Mouse (Mus musculus): ENCODE measurements at regions not wholly inside any gene's neighbourhood (a gene's known extent, or its start where the extent isn't known, plus 50 kb on each side); places are given as distances from the start of the nearest gene placed in this dataset.

DNA sequence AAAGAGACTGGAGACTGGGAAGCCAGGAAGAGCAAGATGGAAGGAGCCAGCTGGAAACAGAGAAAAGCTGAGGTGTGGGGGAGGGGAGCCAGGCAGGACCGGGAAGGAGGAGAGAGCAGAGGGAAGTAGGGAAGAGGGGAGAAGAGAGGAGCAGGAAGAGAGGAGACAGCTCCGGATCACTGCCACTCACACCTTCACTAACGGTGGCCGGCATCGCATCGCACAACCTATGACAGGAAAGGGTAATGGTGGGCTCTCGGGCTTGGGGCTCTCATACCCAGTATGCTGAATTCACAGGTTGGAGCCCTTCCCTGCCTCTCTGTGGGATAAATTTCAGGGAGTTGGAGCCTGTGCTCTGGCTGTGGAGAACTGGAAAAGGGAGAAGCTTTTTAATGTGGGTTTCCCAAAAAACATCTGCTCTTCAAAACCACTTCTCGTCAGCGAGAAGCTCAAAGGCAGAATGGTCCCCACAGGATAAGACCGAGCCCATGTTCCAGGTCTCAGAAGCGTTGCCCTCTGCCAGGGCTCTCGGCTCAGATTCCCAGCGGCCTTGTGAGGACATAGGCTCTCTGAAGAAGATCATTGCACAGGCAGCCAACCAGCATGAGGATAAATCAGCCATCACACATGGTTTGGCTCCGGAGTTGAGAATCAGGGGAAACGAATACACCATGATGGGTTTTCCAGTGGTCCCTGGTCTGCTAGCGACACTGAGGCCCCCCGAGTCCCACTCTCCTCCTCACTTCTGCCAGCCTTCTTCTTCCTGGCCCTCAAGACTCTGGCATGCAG lies 53.8 kb upstream of the Coro2b start:
- DNase-seq (ENCODE audit: extremely low read depth, low read depth), result no peak

DNA sequence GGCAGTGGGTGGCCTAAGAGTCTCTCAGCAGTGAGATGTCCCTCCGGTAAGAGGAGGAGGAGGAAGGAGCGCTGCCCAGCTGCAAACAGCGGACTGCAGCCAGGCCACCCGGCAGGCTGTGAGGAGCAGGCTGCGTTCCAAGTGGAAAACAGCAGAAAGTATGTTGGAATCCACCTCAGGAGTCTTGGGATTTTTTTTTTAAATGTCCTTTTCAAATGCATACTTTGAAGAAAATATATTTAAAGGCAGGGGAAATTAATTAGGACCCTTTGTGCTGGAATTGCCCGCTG lies 54.3 kb upstream of the Coro2b start:
- DNase-seq (ENCODE audit: extremely low read depth, low read depth), result no peak

DNA sequence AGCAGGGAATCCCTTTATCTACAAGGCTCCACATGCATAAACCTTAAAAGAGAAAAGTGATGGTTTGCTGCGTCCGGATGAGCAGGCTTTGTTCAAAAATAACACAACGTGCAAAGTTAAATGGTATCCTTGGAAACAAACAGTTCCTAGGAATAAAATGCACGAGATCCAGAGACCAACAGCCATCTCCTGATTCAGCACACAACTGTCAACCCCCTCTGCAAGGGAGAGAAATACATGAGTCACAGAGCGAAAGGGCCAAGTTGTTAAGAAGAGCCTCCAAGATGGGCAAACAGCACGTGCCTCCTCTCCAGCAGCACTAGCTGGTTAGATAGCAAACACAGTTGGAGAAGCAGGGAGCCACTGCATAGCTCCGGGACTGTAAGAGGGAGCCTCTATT lies 61.2 kb upstream of the Coro2b start:
- DNase-seq (ENCODE audit: extremely low read depth, low read depth), result no peak

DNA sequence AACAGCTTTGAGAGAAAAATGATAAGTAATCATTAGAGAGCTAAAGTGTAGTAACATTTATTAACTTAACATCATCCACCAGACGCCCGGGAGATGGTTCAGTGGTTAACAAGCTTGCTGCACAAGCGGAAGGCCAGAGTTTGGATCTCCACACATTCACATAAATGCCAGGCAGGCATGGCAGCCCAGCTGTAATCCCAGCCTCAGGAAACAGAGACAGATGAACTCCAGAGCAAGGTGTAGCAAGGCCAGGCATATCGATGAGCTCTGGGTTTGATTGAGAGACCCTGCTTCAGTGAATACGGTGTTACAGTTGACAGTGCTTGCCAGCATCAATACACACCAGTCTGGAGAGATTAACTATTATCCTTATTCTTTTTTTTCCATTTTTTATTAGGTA lies 62.1 kb upstream of the Coro2b start:
- DNase-seq (ENCODE audit: extremely low read depth, low read depth), result no peak

DNA sequence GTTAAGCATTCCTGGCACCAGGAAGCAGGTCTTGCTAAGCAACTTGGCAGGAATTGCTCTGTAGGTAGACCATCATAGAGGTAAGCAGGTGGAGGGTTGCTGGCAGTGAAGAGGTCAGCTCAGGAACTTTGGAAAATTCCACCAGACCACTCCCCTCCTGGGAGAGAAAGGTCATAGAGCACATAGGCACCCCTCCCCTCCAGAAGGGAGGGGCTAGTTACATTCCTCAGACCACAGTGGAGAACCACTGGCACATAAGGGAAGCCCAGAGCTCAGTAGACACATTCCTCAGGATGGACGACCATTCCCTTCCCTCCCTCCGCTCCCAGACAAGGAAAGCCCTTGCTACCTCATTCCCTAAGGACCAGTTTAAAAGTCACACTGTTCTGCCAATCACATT lies 67.1 kb upstream of the Itga11 start:
- no peak for DNase-seq (ENCODE audit: extremely low read depth, low read depth)

DNA sequence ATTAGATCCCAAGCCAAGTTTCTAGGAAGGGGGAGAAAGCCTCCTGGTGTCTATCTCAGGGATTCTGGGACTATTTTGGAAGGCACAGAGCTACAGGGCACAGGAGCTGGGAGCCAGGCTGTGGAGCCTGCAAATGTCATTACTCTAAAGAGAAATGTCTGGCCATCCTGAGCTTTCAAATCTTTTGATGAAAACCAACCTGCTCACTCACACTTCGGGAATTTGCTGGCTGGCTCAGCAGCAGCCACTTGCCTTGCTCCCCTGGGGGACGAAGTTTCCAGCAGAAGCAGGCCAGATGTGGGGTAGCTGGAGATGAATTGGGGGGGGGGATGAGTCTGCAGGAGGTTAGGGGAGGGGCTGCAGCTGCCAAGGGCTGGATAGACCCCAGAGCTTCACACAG lies 66.2 kb upstream of the Itga11 start:
- no peak for DNase-seq (ENCODE audit: extremely low read depth, low read depth)

DNA sequence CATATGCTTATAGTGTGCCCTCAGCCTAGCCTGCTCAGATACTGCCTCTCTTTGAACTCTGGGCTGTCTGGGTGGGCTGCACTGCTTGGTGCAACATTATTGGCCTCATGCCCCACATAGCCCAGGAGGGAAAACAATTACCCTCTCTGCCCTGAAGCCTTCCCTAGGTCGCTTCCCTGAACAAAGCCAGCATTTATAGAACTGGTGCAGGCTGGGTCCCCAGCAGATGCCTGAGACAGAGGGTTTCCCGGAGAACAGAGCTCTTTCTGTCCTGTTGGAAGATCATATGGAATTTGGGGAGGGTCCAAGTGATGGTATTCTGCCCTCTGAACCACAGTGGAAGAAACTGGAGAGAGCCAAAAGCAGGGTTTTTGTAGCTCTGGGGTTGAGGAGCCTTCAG lies 64.6 kb upstream of the Itga11 start:
- no peak for DNase-seq (ENCODE audit: extremely low read depth, low read depth)

DNA sequence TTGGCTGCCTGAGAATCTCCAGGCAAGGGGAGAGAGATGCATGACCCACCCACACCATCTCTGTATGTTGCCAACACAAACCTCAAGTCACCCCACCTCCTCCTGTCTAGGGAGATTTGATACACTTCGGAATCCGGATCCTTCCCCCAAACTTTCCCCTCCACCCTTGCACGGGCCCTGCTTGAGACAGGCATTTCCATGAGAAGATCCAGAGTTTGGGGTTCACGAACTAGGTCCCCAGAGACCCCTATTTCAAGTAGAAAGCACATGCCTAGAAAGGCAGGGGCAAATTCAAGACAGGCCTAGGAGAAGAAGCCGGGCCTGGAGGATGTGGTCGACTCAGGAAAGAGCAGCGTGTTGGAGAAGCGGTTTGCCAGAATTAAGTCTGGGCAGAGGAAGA lies 63.8 kb upstream of the Itga11 start:
- no peak for DNase-seq (ENCODE audit: extremely low read depth, low read depth)

DNA sequence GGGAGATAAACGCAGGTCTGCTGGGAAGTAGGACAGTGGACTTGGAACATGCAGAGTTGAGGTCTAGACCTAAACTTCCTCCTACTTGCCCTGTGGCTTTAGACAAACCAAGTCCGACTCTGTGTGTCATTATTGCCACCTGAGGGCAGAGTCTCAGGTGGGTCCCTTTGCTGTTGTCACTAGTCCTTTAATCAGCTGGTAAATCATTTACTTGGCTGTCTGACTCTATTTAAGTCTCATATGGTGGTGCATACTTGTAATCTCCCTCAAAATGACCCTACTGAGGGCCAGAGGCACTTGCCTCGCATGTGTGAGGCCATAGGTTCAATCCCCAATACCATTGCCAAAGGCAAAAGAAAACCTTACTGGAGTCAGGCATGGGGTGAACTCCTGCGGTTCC lies 62.7 kb upstream of the Itga11 start:
- no peak for DNase-seq (ENCODE audit: extremely low read depth, low read depth)

DNA sequence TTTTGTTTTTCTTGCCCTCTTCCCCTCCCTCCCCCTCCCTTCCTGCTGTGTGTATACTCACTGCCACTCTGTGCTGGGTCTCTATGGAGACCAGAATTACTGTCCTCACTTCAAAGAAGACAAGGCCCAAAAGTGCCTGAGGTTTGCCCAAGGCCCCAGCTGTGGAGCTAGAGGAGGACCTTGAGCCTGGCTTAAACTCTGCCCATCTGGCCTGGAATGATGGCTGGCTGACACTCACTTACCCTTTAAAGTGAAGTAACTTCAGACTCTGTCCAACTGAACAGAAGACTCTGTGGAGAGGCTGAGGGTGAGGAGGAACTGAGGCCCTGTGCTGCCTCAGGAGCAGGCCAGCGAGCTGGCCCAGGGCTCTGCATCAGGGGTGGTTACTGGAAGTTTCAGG lies 61.8 kb upstream of the Itga11 start:
- DNase-seq (ENCODE audit: extremely low read depth, low read depth), result no peak

DNA sequence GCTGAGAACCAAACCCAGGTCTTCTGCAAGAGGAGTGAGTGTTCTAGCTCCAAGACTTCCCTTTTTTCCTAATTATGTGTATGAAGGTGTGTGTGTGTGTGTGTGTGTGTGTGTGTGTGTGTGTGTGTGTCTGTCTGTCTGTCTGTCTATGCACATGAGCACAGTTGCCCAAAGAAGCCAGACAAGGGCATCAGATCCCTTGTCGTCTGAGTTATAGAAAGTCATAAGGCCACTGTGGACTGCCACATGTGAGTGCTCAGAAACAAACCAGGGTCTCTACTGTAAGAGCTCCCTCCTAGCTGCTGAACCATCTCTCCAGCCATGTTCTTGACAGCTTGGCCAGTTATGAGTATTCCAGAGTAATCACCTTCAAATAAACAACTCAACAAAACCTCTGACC lies 58.6 kb upstream of the Itga11 start:
- no peak for DNase-seq (ENCODE audit: extremely low read depth, low read depth)

DNA sequence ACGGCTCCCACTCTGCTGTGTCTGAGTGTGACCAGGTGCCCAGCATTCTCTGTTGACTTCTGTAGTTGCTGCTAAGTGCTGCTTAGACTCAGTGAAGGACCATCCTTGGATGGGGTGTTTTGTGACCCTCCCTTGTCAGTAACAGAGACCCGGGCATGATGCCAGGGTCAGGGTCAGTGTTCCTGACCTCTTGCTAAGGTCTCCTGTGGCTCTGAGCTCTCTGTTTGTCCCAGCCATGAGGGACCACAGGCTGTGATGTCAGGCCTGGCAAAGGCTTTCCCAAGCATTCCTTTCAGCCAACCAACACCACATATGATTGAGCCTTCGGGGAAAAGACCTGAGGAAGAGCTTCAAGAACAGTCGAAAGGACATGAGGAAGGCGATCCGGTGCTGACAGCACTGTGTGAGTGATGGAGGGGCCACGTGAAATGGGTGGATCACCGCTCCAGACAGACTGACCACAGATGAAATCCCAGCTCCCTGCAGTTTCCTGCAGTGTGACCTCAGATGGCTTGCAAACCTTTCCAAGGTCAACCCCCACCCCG lies 56.7 kb upstream of the Itga11 start:
- DNase-seq (ENCODE audit: extremely low read depth, low read depth), result no peak

DNA sequence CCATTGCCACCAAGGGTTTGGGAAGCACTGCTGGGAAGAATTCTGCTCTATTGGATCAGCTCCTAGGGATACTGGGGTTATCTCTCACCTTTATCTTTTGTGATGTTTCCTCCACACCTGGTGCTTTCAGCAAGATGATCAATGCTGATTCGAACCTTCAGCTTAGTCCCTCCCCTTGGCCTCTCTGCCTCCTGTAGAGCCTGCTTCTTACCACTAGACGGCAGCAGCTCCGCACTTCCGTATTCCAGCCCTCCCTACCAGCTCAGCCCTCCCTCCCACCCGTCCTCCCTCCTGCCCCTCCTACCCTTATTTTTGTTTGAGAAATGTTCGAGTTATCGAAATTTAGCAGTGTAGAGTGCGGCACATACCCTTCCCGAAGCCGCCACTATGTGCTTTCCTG lies 55.5 kb upstream of the Itga11 start:
- DNase-seq (ENCODE audit: extremely low read depth, low read depth), result peak; percentile 35

DNA sequence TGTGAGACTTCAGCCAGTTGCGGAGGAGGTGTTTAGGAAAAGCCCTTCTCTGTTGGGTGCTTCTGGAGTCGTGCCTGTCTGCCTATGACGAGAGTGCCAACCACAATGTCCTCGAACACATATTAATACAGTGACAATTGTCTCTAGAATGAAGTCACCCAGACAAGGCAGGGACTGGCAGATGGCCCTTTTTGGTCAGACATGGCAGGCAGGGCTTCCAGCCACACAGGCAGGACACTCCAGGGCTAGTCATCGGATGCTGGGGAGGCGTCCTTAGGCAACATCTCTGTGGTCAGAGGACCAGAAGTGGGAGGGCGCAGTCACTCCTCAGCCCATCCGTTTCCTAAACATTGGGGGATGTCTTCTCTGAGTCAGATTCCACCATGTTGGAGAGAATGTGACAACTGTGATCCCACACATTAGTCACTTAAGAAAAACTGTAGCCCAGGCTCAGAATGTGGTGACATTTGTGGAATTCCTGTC lies 53.0 kb upstream of the Itga11 start:
- no peak for DNase-seq (ENCODE audit: extremely low read depth, low read depth)

DNA sequence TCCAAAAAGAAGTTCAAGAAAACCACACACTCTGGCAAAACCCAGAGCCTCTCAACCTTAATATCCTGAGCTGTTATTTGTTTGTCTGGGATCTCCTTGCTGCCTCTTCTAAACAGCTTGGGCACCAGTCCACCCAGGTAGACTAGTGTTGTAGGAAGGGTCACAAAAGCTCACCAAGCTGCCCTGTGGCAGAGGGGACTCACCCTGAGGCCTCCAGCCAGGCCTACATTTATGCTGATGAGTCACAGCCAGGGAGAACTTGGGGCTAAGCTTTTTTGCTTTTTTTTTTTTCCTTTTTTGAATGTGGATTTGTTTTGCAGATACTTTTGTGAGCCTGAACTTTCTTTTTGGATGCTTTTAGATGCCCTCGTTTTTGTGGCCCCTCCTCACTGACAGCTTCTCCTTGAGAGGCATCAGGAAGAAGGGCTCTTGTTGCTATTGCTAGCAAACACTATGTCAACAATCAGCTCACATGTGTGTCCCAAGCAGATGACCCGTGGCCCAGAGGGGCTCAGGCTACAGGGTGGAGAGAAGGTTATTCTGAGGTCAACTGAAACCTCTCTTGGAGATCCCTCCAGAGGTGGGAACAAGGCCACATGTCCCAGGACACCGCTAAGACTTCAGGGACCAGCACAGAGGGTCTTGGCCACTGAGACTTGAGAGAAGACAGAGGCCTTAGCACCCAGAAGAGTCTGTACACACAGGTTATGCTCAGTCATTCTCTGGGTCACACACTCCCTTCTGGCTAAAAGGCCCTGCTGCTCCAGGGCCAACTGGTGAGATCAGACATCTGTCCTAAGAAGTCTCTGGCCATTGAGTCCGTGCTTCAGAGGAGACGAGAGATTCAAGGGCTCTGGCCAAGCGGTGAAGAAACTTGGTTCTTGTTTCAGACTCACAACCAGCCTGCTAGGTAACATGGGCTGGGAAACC lies 50.3 kb upstream of the Itga11 start:
- no peak for DNase-seq (ENCODE audit: extremely low read depth, low read depth)

All from MEL-GATA-1-ER (cell line).